Mouse (Mus musculus) E14TG2a.4 (cell line): ENCODE measurements around the gene Gtf2f2.
"Not testable (repeated sequence)": the region's sequence is repeated elsewhere in the genome, so short reads cannot be mapped to it uniquely, and the experiment has no call there.

Experiments
- CTCF ChIP-seq: conservative IDR thresholded peaks from 2 replicates; pipeline ENCODE4 v1.5.1; 2014; ENCODE audit warnings: low read length
- POU5F1 ChIP-seq: IDR thresholded peaks from 2 replicates; pipeline ENCODE4 v1.6.1; 2014; ENCODE audit warnings: low read length, borderline replicate concordance

DNA sequence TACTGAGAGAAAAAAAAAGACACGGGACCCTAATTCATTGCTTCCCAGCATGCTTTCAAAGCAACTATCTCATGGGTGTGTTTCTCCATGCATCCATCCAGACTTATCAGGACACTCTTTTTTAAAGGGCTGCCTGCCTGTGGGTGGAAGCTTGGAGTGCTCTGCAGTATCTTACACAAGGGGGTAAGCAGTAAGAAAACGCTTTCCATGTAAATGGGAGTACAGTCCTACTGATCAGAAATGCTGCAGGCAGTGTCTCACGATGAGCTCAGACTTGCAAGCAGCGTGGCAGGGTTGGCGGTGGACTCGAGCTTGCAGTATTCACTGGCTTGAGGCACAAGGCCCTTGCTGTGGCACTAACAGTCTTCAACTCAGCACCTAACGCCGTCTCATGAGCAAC lies 81.0 kb downstream of the Gtf2f2 start:
- TF ChIP-seq CTCF, POU5F1: not testable (repeated sequence)
